Mouse (Mus musculus): ENCODE measurements around the gene Necap2.

DNA sequence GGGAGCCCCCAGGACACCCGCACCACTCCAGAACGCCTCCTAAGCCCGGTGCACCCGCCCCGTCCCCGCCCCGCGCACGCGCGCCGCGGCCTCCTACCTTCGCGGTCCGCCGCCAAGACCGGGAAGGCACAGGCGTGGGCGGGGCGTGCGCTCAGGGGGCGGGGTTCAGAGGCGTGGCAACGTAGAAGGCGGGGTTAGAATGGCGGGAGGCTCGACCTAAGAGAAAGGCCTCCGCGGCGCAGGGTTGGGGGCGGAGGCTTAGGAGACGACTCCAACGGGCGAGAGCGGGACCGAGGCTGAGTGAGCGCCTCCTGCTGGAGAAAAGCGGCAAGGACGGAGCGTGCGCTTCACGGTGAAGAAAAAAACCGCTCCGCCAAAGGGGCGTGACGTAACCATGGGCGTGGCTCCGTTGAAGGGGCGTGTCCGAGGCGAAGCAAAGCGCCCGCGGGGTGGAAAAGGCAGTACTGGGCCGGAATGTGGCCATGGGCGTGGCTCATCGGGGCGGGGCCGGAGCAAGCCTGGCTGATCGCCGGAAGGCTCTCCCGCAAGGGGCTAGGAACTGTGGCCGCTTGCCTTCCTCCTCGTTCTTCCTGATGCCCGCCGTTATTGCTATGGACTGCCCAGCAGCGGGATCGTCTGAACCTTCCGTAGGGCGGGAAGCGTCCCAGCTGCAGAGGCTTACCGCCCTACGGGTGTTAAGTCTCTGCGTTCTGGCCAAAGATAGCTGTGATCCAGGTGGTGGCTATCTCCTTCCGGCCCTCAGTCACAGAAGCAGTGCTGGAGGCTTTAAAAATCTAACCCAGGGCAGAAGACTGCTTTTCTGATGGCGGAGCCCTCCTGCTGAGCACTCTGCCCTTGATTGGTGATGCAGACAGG is 17.5 kb downstream of the Necap2 start, which contains the start of gene Crocc:
- peak; percentile 28; the same call in 1 of the 2 replicates for TF ChIP-seq CTCF (IDR thresholded peaks at IDR 0.05; ENCODE audit: low read depth, low read length)
- no peak for TF ChIP-seq POLR2A (IDR thresholded peaks at IDR 0.05; ENCODE audit: borderline replicate concordance, low read depth, low read length)
